Mouse (Mus musculus): ENCODE results near the gene Naaladl1.
"Not testable (repeated sequence)": the region's sequence is repeated elsewhere in the genome, so short reads cannot be mapped to it uniquely, and the experiment has no call there.

Naaladl1 gene

GRCm38 (mm10) chr19:6127760-6128341 lies 22.3 kb downstream of the Naaladl1 start, which contains the start of gene Snx15:
Gene Snx15 (minus strand): TSS chr19:6128304.
- DNase-seq (ENCODE audit: low read depth, low spot score): peak; percentile 98

GRCm38 (mm10) chr19:6130414-6131128 lies 25.0 kb downstream of the Naaladl1 start:
- DNase-seq (ENCODE audit: low read depth, low spot score): not testable (repeated sequence)

GRCm38 (mm10) chr19:6132171-6132827 lies 26.7 kb downstream of the Naaladl1 start:
- no peak for DNase-seq (ENCODE audit: low read depth, low spot score)

- not testable (repeated sequence) for DNase-seq (ENCODE audit: low read depth, low spot score)
Observed at GRCm38 (mm10) chr19:6133197-6133596, 27.6 kb downstream of the Naaladl1 start.

GRCm38 (mm10) chr19:6136397-6136796 lies 30.8 kb downstream of the Naaladl1 start:
- DNase-seq (ENCODE audit: low read depth, low spot score): no peak

GRCm38 (mm10) chr19:6139701-6140100 lies 34.1 kb downstream of the Naaladl1 start:
- DNase-seq (ENCODE audit: low read depth, low spot score): no peak

GRCm38 (mm10) chr19:6140374-6140677 lies 34.7 kb downstream of the Naaladl1 start:
- no peak for DNase-seq (ENCODE audit: low read depth, low spot score)

- peak; percentile 98 for DNase-seq (ENCODE audit: low read depth, low spot score)
Observed at GRCm38 (mm10) chr19:6140678-6141393, 35.3 kb downstream of the Naaladl1 start, which contains the start of gene Batf2. Gene Batf2 (plus strand): TSS chr19:6140983.

- peak; percentile 93 for DNase-seq (ENCODE audit: low read depth, low spot score)
Observed at GRCm38 (mm10) chr19:6141394-6141749, 35.8 kb downstream of the Naaladl1 start, which contains the start of gene Arl2. Gene Arl2 (minus strand): TSS chr19:6141548.

GRCm38 (mm10) chr19:6144842-6145241 lies 39.3 kb downstream of the Naaladl1 start:
- no peak for DNase-seq (ENCODE audit: low read depth, low spot score)

- no peak for DNase-seq (ENCODE audit: low read depth, low spot score)
Observed at GRCm38 (mm10) chr19:6155174-6155573, 49.6 kb downstream of the Naaladl1 start.

- no peak for DNase-seq (ENCODE audit: low read depth, low spot score)
Observed at GRCm38 (mm10) chr19:6156372-6156771, 50.8 kb downstream of the Naaladl1 start.

GRCm38 (mm10) chr19:6157220-6157619 lies 51.6 kb downstream of the Naaladl1 start:
- peak; percentile 24 for DNase-seq (ENCODE audit: low read depth, low spot score)

- DNase-seq (ENCODE audit: low read depth, low spot score): no peak
Observed at GRCm38 (mm10) chr19:6163872-6164547, 58.4 kb downstream of the Naaladl1 start.

Data from A20 (cell line).